Mouse (Mus musculus): ENCODE data around the gene Acot11. TPM values are rescaled to one million over a fixed set of nuclear protein-coding genes. Genes with fewer than 3 reads are reported as not detected.
A peak's percentile ranks its signal among the peaks of the same experiment; 100 is the strongest.
"Not testable (repeated sequence)": the region's sequence is repeated elsewhere in the genome, so short reads cannot be mapped to it uniquely, and the experiment has no call there.

Gene Acot11
- polyA plus RNA-seq, 1 experiment from 2014 or later = 2.4 TPM

DNA sequence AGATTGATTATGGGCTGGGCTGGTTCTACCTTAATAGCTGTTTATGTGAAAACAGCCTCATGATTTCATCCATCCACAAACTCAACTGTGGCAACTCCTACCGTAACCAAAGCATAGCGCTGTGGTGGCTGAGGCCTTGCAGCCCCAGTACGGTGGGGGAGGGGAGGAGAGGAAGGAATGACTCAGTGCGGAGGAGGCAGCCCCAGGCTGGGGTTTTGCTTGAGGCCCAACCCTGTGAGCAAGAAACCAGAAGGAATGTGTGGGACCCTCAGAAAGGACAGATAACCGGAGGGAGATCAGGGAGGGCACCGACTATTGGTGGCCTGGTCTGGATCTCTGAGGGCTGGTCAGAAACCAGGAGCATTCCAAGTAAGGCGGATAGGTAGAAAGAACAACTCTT lies 17.0 kb downstream of the Acot11 start:
- H3K27me3 ChIP-seq = no peaks in the 10 kb centered on the region
- ATAC-seq (ENCODE audit: low FRiP score) = no peak
- no peak overlapping the region for H3K27ac ChIP-seq
- no peak overlapping the region for H3K4me2 ChIP-seq (replicated peaks)
- H3K36me3 ChIP-seq = no peaks in the 10 kb centered on the region
- H3K4me1 ChIP-seq = peaks cover 45% of the 10 kb centered on the region
- WGBS = 50% methylated on average over 7 of the region's 7 CpGs
- H3K4me3 ChIP-seq = no peak overlapping the region
- H3K9ac ChIP-seq = no peak overlapping the region
- H3K9me3 ChIP-seq (replicated peaks) = no peaks in the 10 kb centered on the region

DNA sequence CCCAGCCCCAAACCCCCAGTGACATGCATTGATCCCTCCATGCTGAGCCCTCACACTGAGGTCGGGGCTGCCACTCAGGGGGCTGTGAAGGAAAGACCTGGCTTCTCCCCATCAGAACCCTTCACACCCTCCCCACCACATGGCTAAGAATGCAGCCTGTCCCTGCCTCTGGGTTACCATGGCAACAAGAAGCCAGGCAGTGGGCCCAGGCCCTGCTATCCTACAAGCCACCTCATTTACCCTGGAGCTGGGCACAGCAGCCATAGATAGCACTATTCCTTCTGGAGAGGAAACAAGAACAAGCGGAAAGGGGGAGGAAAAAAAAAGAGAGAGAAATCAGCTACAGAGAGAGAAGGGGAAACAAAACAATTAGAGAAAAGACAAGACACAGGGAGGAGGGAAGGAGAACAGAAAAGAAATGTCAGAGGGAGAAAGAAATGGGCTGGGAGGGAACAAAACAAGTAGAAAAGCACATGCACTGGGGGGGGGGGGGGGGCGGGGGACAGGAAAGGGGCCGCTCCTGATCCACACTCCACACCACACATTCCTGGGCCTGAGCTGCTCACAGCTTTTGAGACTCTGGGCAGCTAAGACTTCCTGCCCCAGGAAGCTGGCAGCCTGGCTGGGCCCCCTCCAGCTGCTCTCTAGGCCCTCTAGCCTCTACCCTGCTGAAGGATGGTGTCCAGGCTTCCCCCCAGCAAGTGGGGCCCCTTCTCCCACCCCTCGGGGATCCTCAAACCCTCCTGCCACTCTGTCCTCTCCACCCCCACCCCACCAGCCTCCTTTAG lies 18.9 kb downstream of the Acot11 start:
- no peak overlapping the region for H3K4me3 ChIP-seq
- no peaks in the 10 kb centered on the region for H3K36me3 ChIP-seq
- WGBS = 6% methylated on average over 3 of the region's 5 CpGs
- 0 out of 2 replicates have a peak overlapping the region, but pooled peaks have one; percentile 6 for H3K4me2 ChIP-seq (replicated peaks)
- no peaks in the 10 kb centered on the region for H3K27me3 ChIP-seq
- H3K4me1 ChIP-seq = peaks cover 53% of the 10 kb centered on the region
- H3K27ac ChIP-seq = peak overlapping the region; percentile 90
- H3K9ac ChIP-seq = peak overlapping the region; percentile 61
- no peaks in the 10 kb centered on the region for H3K9me3 ChIP-seq (replicated peaks)
- ATAC-seq (ENCODE audit: low FRiP score) = peak; percentile 92

DNA sequence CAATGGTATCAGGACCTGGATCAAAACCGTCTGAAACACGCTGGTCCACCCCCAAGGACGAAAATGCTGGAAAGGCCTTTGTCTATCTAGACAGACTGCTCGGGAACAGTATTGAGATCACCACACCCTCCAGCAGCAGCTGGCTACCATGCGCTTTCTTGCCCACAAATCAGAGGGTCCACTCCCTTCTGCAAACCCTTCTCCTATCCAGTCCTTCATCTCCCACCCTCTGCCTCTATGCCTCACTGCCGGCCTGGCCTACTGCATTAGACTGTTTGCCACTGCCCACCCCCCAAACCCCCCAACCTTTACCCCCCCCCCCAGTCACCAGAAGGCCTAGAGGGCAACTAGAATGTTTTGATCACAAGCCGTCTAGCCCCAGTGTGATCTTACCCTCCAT lies 19.5 kb downstream of the Acot11 start:
- no peaks in the 10 kb centered on the region for H3K27me3 ChIP-seq
- no peak overlapping the region for H3K4me3 ChIP-seq
- peaks cover 59% of the 10 kb centered on the region for H3K4me1 ChIP-seq
- H3K27ac ChIP-seq = peak overlapping the region; percentile 90
- H3K36me3 ChIP-seq = no peaks in the 10 kb centered on the region
- 45% methylated on average over 7 of the region's 7 CpGs for WGBS
- ATAC-seq (ENCODE audit: low FRiP score) = peak; percentile 21; the same call in 1 of the 2 replicates
- no peak overlapping the region for H3K4me2 ChIP-seq (replicated peaks)
- H3K9ac ChIP-seq = no peak overlapping the region
- no peaks in the 10 kb centered on the region for H3K9me3 ChIP-seq (replicated peaks)

GRCm38 (mm10) chr4:106784806-106785205 lies 20.0 kb downstream of the Acot11 start:
- H3K4me2 ChIP-seq (replicated peaks) = no peak overlapping the region
- peaks cover 63% of the 10 kb centered on the region for H3K4me1 ChIP-seq
- no peaks in the 10 kb centered on the region for H3K36me3 ChIP-seq
- no peak overlapping the region for H3K9ac ChIP-seq
- no peaks in the 10 kb centered on the region for H3K9me3 ChIP-seq (replicated peaks)
- WGBS = 97% methylated on average over 7 of the region's 7 CpGs
- H3K27me3 ChIP-seq = no peaks in the 10 kb centered on the region
- H3K4me3 ChIP-seq = no peak overlapping the region
- no peak overlapping the region for H3K27ac ChIP-seq
- no peak for ATAC-seq (ENCODE audit: low FRiP score)

GRCm38 (mm10) chr4:106783137-106783536 lies 21.7 kb downstream of the Acot11 start:
- ATAC-seq (ENCODE audit: low FRiP score) = no peak
- Histone ChIP-seq H3K4me3 (no peak overlapping the region), H3K27ac (peak overlapping the region; percentile 30; the same call in 1 of the 2 replicates), H3K9me3 (replicated peaks) (no peaks in the 10 kb centered on the region), H3K27me3 (no peaks in the 10 kb centered on the region), H3K36me3 (no peaks in the 10 kb centered on the region), H3K4me2 (replicated peaks) (no peak overlapping the region), H3K9ac (no peak overlapping the region), H3K4me1 (peaks cover 74% of the 10 kb centered on the region)
- 72% methylated on average over 10 of the region's 10 CpGs for WGBS

DNA sequence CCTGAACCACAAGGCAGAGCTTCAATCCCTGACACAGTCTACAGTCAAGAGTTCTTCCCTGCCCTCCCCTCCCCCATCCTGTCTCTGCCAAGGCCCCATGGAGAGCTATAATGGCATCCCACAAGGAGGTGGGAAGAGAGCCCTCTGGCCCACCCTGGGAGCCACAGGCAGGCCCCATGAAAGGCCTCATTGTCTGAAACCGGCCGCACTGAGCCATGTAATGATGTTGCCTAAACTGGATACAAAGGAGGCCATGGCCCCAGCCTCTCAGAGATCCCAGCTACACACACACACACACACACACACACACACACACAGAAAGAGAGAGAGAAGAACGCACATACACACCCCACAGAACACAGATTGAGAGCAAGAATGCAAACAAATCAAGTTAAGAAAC lies 24.8 kb downstream of the Acot11 start:
- WGBS = 2% methylated on average over 3 of the region's 3 CpGs
- peak; percentile 83 for ATAC-seq (ENCODE audit: low FRiP score)

DNA sequence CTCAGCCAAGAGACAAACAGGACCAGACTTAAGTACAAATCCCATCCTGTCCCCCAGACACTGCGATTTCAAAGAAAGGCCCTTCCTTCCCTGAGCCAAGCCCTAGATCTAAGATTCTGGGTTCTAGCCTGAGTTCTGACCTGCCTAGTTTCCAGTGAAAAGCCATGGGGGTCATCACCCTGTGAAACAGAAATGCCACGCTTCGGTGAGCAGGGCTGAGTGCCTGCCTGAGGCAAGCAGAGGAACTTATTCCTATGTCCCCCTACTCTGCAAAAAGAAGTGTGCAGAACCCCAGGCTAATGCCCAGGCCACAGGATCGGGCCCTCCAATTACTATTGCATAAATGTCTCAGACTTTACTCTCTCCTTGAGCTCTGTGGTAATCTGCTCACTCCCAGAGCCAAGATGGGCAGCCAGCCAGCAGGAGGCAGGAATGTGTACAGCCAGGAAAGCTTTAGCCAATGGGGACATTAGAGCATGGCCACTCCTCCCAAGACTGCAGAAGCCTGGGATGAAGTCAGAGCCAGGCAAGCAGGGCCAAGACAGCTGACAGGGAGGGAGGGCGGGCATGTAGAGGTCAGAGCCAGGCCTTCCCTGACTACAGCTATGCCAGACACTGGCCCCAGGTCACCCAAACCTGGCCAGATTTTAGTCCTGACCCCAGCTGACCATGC lies 26.5 kb downstream of the Acot11 start:
- ATAC-seq (ENCODE audit: low FRiP score) = peak; percentile 63
- Histone ChIP-seq H3K27me3 (no peaks in the 10 kb centered on the region), H3K27ac (peak overlapping the region; percentile 68), H3K36me3 (no peaks in the 10 kb centered on the region), H3K9ac (no peak overlapping the region), H3K4me2 (replicated peaks) (no peak overlapping the region), H3K4me1 (peaks cover 59% of the 10 kb centered on the region), H3K9me3 (replicated peaks) (no peaks in the 10 kb centered on the region), H3K4me3 (no peak overlapping the region)
- 47% methylated on average over 4 of the region's 5 CpGs for WGBS

More for the DNA sequence above, 24.8 kb downstream of the Acot11 start:
- H3K4me2 ChIP-seq (replicated peaks) = peak overlapping the region; percentile 9; the same call in 1 of the 2 replicates
- H3K36me3 ChIP-seq = no peaks in the 10 kb centered on the region
- H3K27me3 ChIP-seq = no peaks in the 10 kb centered on the region
- no peak overlapping the region; the same call in 1 of the 2 replicates for H3K27ac ChIP-seq
- peaks cover 66% of the 10 kb centered on the region for H3K4me1 ChIP-seq
- H3K9ac ChIP-seq = no peak overlapping the region
- no peaks in the 10 kb centered on the region for H3K9me3 ChIP-seq (replicated peaks)
- no peak overlapping the region for H3K4me3 ChIP-seq

- ATAC-seq (ENCODE audit: low FRiP score) = 0 out of 2 replicates have a peak, but pooled peaks have one; percentile 33
- H3K9me3 ChIP-seq (replicated peaks) = no peaks in the 10 kb centered on the region
- H3K9ac ChIP-seq = no peak overlapping the region
- no peak overlapping the region for H3K4me3 ChIP-seq
- no peaks in the 10 kb centered on the region for H3K27me3 ChIP-seq
- no peaks in the 10 kb centered on the region for H3K36me3 ChIP-seq
- no peak overlapping the region for H3K27ac ChIP-seq
- no peak overlapping the region for H3K4me2 ChIP-seq (replicated peaks)
- H3K4me1 ChIP-seq = peaks cover 51% of the 10 kb centered on the region
- 24% methylated on average over 3 of the region's 3 CpGs for WGBS
These were observed 27.8 kb downstream of the Acot11 start for GRCm38 (mm10) chr4:106776998-106777397.

DNA sequence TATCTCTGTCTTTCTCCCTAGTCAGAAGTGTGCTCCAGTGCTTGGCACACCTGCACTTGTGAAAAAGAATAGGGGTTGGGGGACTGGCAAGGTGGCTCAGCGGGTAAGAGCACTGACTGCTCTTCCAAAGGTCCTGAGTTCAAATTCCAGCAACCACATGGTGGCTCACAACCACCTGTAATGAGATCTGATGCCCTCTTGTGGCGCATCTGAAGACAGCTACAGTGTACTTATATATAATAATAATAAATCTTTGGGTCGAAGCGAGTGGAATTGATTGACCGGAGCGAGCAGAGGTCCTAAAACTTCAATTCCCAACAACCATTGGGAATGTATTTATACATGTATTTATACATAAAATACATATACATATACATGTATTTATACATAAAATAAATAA lies 29.0 kb downstream of the Acot11 start:
- peaks cover 45% of the 10 kb centered on the region for H3K4me1 ChIP-seq
- not testable (repeated sequence) for H3K9me3 ChIP-seq (replicated peaks); H3K9ac ChIP-seq; H3K4me3 ChIP-seq; H3K27ac ChIP-seq; H3K36me3 ChIP-seq; H3K4me2 ChIP-seq (replicated peaks); H3K27me3 ChIP-seq; ATAC-seq (ENCODE audit: low FRiP score)
- 86% methylated on average over 6 of the region's 6 CpGs for WGBS

DNA sequence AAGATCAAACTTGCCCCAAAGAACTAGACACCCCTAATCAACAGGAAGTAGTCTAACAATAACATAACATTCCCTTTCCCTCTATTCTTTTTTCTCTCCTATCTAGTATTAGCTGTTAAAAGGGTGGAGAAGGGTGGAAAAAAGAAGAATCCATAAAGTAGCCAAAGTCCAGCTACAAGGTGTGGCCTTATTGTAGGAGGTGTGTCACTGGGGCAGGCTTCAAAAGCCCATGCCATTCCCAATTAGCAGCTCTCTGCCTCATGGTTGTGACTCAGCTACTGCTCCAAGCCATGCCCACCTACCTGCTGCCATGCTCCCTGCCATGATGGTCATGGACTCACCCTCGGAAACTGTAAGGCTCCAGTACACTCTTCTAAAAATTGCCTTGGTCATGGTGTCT lies 32.2 kb downstream of the Acot11 start:
- no peak for ATAC-seq (ENCODE audit: low FRiP score)

GRCm38 (mm10) chr4:106769306-106769705 lies 35.5 kb downstream of the Acot11 start:
- Histone ChIP-seq H3K4me3 (no peak overlapping the region), H3K4me2 (replicated peaks) (no peak overlapping the region), H3K4me1 (no peaks in the 10 kb centered on the region), H3K27me3 (no peaks in the 10 kb centered on the region), H3K9me3 (replicated peaks) (no peaks in the 10 kb centered on the region), H3K36me3 (no peaks in the 10 kb centered on the region), H3K9ac (no peak overlapping the region), H3K27ac (no peak overlapping the region)
- no peak for ATAC-seq (ENCODE audit: low FRiP score)
- WGBS = 63% methylated on average over 2 of the region's 2 CpGs

More for the DNA sequence above, 32.2 kb downstream of the Acot11 start:
- H3K36me3 ChIP-seq = no peaks in the 10 kb centered on the region
- no peak overlapping the region for H3K27ac ChIP-seq
- no peak overlapping the region for H3K4me3 ChIP-seq
- H3K27me3 ChIP-seq = no peaks in the 10 kb centered on the region
- no peak overlapping the region for H3K9ac ChIP-seq
- H3K9me3 ChIP-seq (replicated peaks) = no peaks in the 10 kb centered on the region
- WGBS = 100% methylated on average over 1 of the region's 1 CpGs
- H3K4me1 ChIP-seq = peaks cover 14% of the 10 kb centered on the region
- no peak overlapping the region for H3K4me2 ChIP-seq (replicated peaks)

DNA sequence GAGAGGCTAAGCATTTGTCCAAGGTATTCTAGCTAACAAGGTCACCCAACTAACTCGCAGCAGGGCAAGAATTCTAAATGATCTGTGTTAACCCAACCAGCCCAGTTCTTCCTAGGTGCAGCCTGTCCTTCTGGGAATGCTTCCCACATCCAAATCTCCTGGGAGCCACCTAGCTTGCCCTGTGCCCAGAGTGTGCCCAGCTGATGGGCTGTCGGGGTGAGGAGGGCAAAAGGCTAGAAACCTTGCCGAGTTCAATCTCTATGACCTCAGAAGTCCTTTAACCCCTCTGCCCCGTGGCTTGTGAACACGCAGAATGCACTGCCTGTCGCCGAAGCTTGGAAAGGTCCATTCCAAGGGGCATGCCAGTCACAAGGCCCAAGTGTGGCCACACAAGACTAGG lies 40.6 kb downstream of the Acot11 start:
- peaks cover 7% of the 10 kb centered on the region for H3K4me1 ChIP-seq
- no peak overlapping the region for H3K9ac ChIP-seq
- WGBS = 57% methylated on average over 7 of the region's 7 CpGs
- no peak for ATAC-seq (ENCODE audit: low FRiP score)
- H3K36me3 ChIP-seq = no peaks in the 10 kb centered on the region
- no peaks in the 10 kb centered on the region for H3K27me3 ChIP-seq
- H3K4me2 ChIP-seq (replicated peaks) = no peak overlapping the region
- no peaks in the 10 kb centered on the region for H3K9me3 ChIP-seq (replicated peaks)
- H3K4me3 ChIP-seq = no peak overlapping the region
- no peak overlapping the region for H3K27ac ChIP-seq
